Mouse (Mus musculus) kidney, postnatal 4 days (tissue): Measurements from ENCODE around the gene Cd40.

Source experiments
- DNase-seq, 2 experiments: peaks; one replicate each; pipeline ENCODE4 v3.0.0; 2021; ENCODE audit warnings: mixed read lengths in 2 of 2

Gene Cd40

GRCm38 (mm10) chr2:165059961-165060360, 4.5 kb downstream of the Cd40 start:
- no peak for DNase-seq

DNA sequence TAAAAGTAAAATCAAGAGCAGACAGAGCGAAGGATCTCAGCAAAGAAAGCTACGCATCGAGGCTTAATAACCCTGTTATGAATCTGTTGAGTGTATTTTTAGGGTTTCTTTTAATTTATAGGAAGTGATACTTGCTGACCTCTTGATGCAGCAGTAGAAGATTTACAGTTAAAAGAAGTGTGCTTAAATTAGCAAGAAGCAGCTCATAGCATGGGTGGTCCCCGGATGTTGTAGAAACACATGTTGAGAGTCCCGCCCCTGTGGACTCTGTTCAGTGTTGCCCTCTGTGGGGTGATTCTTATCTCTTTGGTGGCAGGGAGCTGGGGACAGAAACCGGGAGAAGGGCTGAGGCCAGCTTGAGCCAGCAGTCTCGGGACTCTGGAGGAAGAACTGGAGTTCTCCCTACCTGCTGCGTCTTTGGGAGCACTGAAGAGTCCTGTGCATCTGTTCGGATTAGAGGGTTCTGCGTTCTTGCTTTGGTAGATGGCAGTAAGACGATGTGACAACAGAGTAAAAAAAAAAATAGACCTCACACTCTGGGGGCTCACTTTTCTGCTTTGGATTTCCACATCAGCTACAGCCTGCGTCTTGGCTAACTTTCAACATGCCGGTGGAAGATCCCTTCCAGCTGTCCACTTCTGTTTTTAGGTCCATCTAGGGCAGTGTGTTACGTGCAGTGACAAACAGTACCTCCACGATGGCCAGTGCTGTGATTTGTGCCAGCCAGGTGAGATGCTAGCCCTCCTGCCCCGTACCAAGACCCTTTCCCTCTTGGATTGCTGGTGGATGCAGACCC, 6.4 kb downstream of the Cd40 start:
- peak; percentile 62 to 70 for DNase-seq

GRCm38 (mm10) chr2:165064489-165064888, 9.1 kb downstream of the Cd40 start:
- DNase-seq: peak; percentile 42 to 51

- no peak for DNase-seq
Measured at GRCm38 (mm10) chr2:165068806-165069205, 13.4 kb downstream of the Cd40 start.

- DNase-seq: peak; percentile 77 to 81
Measured at GRCm38 (mm10) chr2:165070096-165070816, 14.8 kb downstream of the Cd40 start.

DNA sequence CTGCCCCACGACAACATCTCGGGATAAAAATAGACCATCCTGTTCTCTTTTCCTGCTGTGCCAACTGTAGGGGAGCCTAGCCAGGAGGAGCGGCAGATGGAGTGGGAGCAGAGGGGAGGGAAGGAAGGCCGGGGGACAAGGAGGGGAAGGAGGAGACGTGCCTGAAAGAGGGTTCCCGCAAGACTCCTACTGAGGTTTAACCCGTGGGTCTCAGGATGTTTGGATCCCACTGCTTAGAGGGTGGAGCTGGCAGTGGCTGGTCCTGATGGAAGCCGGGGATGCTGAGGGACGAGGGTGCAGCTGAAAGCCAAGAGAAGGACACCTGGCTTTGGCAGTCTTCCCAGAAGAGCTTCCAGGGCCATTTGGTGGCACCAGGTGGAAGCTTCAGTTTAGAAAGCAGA, 18.0 kb downstream of the Cd40 start:
- no peak for DNase-seq

DNA sequence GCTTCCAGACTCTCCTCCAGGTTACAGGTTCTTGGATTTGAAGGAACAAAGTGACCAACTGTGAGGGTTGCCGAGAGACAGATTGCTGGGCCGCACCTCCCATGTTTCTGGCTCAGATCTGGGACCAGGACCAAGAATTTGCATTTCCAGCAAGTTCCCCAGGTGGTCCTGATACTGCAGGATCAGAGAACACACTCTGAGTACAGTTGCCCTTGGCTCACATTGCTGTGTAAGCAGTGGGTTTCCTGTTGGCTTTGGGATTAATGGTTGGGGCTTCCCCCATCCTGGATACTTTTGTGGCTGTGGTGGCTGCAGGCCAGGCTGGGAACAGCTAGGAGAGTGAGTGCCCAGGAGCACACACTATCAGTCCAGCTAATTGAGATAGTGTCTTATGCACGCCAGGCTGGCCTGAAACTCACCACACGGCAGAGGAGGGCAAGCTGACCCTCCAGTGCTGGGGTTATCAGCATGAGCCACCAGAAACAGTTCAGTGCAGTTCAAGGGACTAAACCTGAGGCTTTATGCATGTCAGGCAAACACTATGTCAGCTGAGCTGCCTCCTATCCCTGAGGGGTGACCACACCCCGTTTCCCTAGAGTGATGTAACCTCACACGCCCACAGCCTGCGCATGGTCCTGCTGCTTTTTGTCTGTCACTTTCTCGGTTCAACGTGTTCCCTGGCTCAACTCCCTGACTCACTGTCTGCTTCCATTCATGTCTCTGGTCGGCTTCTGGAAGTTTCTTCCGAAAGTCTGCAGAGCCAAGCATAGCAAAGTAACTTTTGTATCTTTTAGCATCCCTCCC, 18.9 kb downstream of the Cd40 start:
- DNase-seq: no peak

- DNase-seq: peak; percentile 87 to 88
Measured at GRCm38 (mm10) chr2:165074937-165075336, 19.5 kb downstream of the Cd40 start.

DNA sequence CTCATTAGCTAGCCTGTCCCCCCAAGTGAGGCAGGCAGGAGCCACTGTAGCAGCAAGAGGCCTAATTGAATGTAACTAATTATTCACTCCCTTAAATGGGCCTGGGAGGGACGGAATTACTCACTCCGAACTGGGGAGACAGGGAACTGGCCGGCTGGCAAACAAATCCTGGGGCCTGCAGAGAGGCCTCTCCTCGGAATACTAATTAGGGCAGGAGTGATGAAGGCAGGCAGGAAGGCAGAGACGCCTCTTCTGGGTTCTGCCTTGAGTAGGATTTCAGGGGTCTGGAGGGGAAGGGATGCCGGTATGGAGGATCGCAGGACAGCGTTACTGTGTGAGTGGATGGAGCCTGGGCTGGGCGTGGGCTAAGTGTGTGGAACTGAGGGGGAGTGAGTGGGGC, 21.6 kb downstream of the Cd40 start:
- DNase-seq: no peak

GRCm38 (mm10) chr2:165078045-165078444, 22.6 kb downstream of the Cd40 start:
- DNase-seq: no peak

GRCm38 (mm10) chr2:165078605-165079004, 23.2 kb downstream of the Cd40 start:
- DNase-seq: peak; percentile 74 to 77

DNA sequence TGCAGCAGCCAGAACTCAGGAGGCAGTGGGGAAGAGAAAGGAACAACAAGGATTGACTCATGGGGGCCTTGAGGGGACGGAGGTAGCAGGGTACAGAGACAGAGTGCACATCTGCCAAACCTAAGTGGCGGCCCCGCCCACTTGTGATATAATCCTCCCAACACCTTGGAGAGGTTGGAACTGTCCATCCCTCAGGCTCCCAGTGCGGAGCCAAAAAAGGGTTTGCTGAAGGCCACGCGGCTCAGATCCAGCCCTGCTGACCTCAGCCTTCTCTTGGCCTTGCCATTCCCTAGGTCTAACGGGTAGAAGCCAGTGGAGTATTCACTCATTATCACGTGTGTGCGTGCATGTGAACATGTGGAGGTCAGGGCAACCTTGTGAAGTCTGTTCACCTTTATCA, 25.2 kb downstream of the Cd40 start:
- no peak for DNase-seq

GRCm38 (mm10) chr2:165081257-165081656, 25.8 kb downstream of the Cd40 start:
- DNase-seq: no peak

DNA sequence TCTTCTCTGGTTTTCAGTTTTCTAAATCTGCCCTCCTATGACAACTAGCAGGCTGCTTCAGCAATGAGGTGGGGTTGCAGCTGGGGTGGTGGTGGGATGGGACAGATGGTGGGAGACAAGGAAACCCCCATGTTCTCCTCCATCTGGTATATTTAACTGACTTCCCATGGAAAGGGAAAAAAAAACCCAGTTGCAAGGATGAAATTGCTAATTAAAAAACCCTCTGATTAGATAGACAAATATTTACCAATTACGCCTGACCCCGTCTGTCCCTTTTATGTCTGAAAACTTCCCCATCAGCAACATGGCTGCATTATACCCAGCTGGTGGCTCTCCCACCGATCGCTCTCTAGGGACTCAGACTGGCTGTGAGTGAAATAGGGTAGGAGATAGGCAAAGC, 31.2 kb downstream of the Cd40 start:
- DNase-seq: no peak

DNA sequence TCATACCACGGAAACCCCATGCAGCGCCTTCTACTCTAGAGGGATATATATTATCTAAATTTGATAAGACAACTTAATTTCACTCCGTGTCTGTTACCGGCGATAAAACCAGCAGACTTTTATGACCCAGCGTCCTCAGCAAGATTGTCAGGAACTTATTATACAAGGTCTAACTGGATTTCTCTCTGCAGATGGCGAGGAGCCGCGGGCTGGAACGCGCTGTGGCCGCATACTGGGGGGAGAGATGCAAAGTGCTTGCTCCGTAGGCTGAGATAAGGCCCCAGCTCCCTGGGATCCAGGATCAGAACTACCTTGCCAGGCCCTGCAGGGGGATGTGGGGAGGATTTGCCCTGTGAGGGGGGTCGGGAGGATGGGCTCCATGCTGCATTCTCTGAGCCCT, 34.0 kb downstream of the Cd40 start:
- DNase-seq: no peak

DNA sequence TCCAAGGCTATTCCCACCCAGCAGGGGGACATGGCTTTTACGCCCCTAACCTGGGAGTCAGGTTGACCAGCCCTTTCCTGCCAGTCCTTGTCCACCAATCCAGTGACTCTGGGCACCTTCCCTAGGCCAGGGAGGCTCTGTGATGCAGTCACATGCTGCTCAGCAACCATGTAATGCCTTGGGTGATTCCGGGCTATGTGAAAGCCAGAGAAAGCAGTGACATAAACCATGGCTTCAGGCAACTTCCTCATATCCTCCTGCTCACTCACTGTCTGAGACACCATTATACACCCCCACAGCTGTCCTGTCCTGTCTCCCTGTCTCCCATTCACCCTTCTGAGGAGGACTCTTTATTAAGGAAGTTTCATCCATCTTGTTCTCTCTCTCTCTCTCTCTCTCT, 35.2 kb downstream of the Cd40 start, which contains the start of gene 1700025C18Rik:
Gene 1700025C18Rik (minus strand): TSS at position 101 of the 400 bp plus-strand sequence.
- DNase-seq: no peak

- DNase-seq: no peak
Measured at GRCm38 (mm10) chr2:165091433-165091965, 36.1 kb downstream of the Cd40 start.

DNA sequence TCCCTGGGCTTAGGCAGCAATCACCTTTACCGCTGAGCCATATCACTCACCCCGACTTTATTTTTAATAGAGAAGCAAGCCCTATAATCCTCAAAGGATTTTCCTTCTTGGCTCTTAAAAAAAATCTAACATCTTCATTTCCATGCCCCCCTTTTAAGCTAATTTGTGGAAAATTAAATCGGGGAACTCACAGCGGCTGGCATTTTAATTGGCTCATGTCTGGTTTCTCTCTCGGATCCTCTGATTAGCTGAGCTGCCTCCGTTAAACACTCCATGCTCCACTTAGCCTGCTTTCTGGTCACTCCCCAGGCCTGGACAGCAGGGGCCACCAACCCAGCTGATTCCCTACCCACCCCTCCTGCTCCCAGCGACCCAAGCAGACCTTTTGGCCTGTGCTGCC, 37.0 kb downstream of the Cd40 start:
- no peak for DNase-seq

GRCm38 (mm10) chr2:165096367-165096766, 40.9 kb downstream of the Cd40 start:
- no peak for DNase-seq

DNA sequence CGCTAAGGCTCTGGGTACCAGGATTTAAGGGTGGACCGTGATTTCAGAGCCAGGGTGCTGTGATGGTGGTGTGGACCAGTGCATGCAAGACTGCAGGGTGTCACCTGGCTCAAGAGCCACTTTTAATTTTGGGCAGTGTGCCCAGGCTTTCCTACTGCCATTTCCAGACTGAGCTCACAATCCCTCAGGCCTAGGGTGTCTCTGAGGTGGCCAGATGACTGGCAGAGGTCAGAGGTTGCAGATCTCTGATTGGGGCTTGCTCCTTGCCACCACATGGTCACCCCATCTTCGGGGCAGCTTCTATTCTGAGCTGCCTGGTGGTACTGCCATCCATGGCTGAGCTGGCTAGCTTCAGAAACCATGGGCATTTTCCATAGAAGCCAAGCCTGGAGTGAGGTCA, 43.4 kb downstream of the Cd40 start:
- no peak for DNase-seq

DNA sequence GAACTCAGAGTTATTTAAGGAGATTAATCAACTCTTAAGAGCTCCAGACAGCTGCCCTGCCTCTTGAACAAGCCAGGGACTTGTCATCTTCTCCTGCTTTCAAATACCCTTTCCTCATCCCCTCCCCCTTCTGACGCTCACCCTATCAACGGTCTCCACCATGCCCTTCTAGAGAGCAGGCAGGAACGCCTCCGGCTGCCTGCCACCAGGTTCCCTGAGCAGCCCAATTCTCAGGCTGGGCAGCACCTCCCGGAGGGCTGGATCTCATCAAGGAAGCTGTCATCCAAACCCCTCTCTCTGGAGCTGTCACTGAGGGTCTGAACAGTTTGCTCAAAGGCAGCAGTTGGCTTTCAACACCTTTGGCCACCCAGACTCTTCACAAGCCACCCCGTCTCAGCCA, 45.3 kb downstream of the Cd40 start:
- no peak for DNase-seq

- DNase-seq: no peak
Measured at GRCm38 (mm10) chr2:165102920-165103319, 47.5 kb downstream of the Cd40 start.

DNA sequence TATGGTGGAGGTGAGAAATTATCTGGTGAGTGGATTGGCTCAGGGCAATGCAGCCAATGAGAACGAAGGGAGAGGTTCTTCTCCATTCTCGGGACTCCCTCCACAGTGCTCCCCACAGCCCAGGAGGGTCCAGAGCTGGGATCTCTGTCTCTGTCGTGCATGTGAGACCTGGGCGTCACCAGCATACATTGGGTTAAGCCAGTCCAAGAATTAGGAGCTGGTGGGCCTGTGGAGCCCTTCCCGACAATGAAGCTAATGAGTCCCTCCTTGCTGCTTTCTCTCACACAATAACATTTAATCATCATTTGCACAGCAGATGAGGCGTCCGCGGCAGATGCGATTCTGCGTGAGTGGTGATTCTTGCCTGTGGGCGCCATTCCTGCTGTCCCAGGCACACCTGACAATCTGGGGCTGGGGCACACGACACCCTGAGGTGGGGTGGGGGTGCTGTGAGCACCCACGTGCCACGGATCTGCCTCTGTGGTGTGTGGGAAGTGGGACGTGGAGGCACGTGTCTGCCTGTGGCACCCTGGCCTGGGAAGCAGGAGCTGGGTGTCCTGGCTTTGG, 50.2 kb downstream of the Cd40 start:
- DNase-seq: no peak
